Mouse (Mus musculus) brain, embryonic 18.5 days (tissue): ENCODE measurements around the gene Olfr603.
"Not testable (repeated sequence)": the region's sequence is repeated elsewhere in the genome, so short reads cannot be mapped to it uniquely, and the experiment has no call there.

ENCODE experiments used
- DNase-seq: peaks from one replicate; pipeline ENCODE4 v3.0.0-alpha.2; 2012; ENCODE audit warnings: low read depth, low spot score

Gene Olfr603

GRCm38 (mm10) chr7:103386077-103386476 is at the start of gene Olfr603:
Olfr603 (minus strand) TSS chr7:103386177.
- DNase-seq, result no peak

GRCm38 (mm10) chr7:103414772-103415171 is 28.8 kb upstream of the Olfr603 start, which contains the start of gene Usp17lc:
Usp17lc (plus strand) TSS chr7:103415072.
- not testable (repeated sequence) for DNase-seq

- DNase-seq, result not testable (repeated sequence)
Observed at GRCm38 (mm10) chr7:103406521-103407055, 20.6 kb upstream of the Olfr603 start.

- no peak for DNase-seq
Observed at GRCm38 (mm10) chr7:103398981-103399380, 13.0 kb upstream of the Olfr603 start.

GRCm38 (mm10) chr7:103397758-103398157 is 11.8 kb upstream of the Olfr603 start:
- DNase-seq, result no peak

- no peak for DNase-seq
Observed at GRCm38 (mm10) chr7:103362555-103362954, 23.4 kb downstream of the Olfr603 start, which contains the start of gene Olfr601. Olfr601 (minus strand) TSS chr7:103362655.

GRCm38 (mm10) chr7:103349569-103349968 is 36.4 kb downstream of the Olfr603 start, which contains the start of gene Olfr600:
Olfr600 (minus strand) TSS chr7:103349669.
- DNase-seq, result no peak

GRCm38 (mm10) chr7:103335617-103336016 is 50.4 kb downstream of the Olfr603 start, which contains the start of gene Olfr599:
Olfr599 (plus strand) TSS chr7:103335917.
- no peak for DNase-seq
